Mouse (Mus musculus) spleen, adult 12 weeks (tissue): ENCODE measurements around the gene Tcf15.

ENCODE experiments used
- DNase-seq: peaks from one replicate; pipeline ENCODE4 v3.0.0; 2022; ENCODE audit warnings: low spot score

Gene Tcf15

DNA sequence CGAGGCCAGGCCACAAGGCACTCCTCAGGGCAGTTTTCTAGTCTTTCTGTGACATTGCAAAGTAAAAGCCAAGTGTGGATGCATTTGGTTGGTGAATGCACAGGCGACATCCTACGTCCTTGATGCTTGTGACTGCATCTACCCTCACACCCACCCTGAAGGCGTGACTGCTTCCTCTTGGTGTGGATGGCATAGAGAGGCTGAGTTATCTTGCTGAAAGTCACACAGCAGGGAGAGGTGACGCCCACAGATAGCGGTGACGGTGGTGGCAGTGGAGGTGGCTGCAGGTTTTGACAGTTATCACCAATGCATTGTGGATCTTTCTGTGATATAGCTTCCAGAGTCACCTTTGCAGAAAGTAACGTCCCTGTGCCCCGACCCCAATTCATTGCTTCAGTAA, 20.5 kb upstream of the Tcf15 start:
- DNase-seq, result peak; percentile 34

DNA sequence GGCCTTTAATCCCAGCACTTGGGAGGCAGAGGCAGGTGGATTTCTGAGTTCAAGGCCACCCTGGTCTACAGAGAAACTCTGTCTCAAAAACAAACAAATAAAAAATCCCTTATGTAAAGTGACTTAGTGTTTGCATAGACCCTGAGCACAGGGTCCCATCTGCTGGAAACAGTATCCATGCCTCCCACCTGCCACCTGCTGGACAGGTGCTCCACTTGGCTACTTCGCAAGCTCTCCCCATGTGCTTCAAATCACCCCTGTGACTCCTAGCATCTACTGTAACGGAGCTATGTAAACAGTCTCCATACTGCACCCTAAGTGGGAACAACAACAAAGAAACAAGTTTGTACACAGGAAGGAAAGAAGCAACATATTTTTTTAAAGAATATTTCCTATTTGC, 14.8 kb upstream of the Tcf15 start:
- no peak for DNase-seq

DNA sequence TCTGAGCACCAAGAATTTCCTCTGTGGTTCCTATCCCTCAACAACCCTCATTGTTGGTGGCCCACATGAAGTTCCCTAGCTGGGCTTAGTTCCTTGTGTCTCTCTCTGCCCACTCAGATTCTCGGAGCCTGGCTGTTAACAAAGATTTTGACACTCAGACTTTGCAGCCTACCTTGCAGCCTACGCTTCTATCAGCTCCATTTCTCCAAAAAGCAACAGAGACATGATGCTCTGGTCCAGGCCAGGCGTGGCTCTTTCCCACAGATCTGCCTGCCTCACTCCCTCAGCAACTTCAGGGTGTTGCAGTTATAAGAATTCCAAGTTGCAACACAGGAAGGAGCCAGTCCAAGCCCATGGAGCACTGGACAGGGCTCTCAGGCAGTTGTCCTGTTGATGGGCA, 13.6 kb upstream of the Tcf15 start:
- DNase-seq, result no peak

- no peak for DNase-seq
Measured at GRCm38 (mm10) chr2:152132016-152132415, 11.3 kb upstream of the Tcf15 start.

GRCm38 (mm10) chr2:152132691-152133090, 10.7 kb upstream of the Tcf15 start:
- no peak for DNase-seq

- DNase-seq, result no peak
Measured at GRCm38 (mm10) chr2:152139191-152139987, 4.0 kb upstream of the Tcf15 start.

- no peak for DNase-seq
Measured at GRCm38 (mm10) chr2:152140941-152141340, 2.4 kb upstream of the Tcf15 start.

GRCm38 (mm10) chr2:152141491-152141890, 1.9 kb upstream of the Tcf15 start:
- DNase-seq, result no peak

GRCm38 (mm10) chr2:152142046-152142445, 1.3 kb upstream of the Tcf15 start:
- no peak for DNase-seq

DNA sequence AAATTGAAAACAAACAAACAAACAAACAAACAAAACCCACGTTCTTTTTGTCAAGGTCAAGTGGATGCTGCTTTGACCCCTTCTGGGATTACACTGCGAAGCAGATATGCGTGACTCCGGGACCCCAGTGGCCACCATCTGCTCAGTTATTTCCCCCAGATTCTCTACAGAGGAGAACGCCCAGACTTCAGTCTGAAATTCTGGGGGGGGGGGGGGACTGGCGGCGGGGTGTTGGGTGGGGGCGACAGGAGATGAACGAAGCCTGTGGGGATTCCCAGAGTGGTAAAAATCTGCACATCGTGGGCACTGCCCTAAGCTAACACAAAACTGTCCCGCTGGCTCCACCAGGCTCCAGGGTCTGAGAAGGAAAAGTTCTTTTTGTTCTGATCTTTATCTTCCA, 790 bp upstream of the Tcf15 start:
- DNase-seq, result no peak

GRCm38 (mm10) chr2:152144158-152144450, 743 bp downstream of the Tcf15 start:
- no peak for DNase-seq

GRCm38 (mm10) chr2:152144501-152144900, 1.1 kb downstream of the Tcf15 start:
- DNase-seq, result no peak

DNA sequence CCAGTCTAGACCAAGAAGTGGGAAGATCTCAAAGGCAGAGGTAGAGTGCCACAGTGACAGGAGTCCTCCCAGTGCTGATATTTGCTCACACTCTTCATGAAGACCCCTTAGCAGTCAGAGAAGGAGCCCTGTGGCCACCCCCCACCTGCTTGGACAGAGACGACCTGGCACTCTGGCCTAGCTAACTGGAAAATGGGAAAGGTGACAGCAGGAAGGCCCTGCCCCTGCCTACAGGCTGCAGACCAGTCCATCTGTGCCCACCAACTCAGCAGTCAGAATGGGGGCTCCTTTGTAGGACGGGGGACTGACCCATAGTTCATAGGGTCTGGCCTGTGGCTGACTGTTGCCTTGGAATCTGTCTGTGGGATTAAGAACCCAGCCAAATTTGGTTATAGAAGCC, 2.4 kb downstream of the Tcf15 start:
- DNase-seq, result no peak

DNA sequence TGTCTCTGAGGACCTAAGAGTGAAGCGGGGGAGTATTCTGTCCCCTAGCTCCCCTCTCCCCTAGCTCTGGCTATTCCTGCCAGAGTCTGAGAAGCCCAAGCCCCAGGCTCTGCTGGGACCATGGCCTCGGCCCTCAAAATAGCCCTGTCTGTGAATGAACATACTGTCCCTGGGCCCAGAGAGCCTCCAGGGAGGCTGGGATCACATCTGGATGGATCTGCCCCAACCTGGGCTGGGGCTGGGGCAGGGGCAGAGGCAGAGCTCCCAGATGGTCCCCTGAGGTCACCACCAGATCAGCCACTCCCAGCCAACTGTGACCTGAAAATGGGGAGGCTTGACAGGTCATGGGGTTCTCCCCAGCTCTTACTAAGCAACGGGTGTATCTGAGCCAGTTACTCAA, 3.7 kb downstream of the Tcf15 start:
- no peak for DNase-seq

DNA sequence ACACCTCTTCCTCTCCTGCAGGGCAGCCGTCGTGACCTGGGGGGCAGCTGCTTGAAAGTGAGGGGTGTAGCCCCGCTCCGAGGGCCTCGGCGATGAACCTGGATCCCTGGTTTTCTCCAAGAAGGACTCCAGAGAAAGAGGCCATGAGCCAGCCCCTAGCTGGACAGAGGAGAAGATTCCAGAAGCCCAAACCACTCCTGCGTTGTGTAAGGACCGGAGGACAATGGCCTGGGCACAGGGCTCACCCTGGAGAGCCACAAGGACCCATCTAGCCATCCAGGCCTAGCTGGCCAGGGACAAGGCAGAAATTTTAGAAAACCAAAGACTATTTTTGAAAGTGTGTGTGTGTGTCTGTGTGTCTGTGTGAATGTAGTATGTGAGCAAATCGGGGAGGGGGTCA, 5.3 kb downstream of the Tcf15 start:
- DNase-seq, result no peak

GRCm38 (mm10) chr2:152149891-152150290, 6.5 kb downstream of the Tcf15 start:
- no peak for DNase-seq

DNA sequence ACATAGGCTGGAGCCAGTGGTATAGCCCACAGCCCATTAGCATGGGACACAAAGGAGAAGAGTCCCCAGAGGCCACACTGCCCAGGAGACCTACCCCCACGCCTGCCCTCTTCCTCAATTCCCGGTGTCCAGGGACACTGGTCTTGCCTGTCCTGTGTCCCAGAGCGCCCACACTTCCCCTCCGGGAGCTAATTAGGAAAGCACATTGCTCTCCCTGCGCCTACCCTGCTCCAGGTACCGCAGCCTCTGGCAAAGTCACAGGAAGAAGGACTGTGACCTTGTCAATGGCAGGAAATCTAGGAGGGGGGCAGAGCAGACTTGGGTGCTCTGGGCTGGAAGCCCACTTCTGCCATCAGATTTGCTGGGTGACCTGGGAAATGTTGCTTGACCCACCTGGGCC, 7.0 kb downstream of the Tcf15 start:
- DNase-seq, result no peak

DNA sequence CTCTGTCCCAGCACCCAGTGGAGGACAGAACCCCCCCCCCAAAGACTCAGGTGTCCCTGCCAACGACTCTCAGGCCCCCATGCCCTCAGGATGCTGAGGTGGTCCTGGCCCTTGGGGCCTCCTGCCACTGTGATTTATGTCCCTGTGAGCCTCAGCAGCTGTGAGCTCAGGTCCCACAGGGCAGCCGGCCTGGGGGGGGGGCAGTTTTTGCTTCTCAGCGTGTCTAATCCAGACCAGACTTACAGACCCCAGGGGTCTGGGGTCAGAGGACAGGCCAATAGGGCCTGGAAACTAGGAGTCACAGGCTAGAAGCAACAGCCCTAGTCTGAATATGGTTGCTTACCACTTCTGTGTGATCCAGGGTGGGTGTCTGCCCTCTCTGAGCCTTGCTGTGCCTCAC, 10.0 kb downstream of the Tcf15 start:
- no peak for DNase-seq

DNA sequence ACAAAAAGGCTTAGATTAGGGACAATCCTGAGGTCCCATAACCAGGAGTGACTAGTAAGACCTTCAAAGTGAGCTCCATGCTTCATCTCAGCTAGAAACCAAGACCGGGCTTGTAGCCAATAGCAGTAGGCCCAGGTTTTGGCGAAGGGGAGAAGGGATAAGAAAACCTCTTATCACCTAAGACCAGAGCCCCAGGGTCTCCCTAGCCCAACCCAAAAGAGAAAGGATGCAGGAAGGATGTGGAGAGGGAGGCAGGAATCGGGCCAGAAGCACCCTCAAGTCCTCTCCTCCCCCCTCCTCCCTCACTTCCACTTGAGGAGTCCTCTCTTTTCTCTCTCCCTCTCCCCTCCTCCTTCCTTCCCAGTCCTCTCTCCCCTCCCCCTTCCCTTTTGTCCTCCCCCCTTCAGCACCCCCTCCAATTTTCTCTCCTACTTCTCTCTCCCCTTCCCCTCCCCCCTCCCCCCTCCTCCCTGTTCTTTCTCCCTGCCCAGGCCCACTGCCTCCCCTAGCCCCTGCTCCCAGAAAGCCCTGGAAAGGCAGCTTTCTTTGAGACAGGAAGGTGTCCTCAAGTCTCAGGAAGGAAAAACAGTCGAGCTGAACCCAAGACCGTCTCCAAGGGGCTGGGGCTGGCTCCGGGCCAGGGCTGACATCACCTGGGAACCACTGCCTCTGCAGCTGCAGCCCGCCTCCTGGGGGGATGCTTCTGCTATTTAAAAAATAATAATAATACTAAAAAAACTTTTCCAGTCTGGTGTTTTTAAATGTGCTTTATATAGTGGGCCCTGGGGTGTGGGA, 12.2 kb downstream of the Tcf15 start:
- DNase-seq, result no peak

DNA sequence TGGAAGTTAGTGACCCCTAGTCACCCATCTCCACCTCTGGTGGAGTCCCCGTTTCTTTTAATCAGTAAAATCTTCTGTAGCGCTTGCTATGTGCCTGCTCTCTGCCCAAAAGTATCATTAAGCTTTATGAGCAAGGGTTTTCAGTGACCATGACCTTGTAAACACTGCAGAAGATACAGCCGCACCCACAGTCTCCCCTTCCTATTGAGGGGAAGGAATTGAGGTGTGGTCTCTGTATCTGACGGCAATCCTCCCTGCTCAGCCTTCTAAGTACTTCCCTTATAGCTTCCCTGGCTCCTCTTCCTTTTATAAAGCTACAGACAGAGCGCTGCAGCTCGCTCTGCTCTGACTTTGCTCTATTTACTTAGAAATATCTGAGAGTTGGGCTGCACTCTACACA, 13.1 kb downstream of the Tcf15 start:
- DNase-seq, result no peak

GRCm38 (mm10) chr2:152159487-152159886, 16.1 kb downstream of the Tcf15 start:
- no peak for DNase-seq

- DNase-seq, result no peak
Measured at GRCm38 (mm10) chr2:152166257-152166656, 22.9 kb downstream of the Tcf15 start.

DNA sequence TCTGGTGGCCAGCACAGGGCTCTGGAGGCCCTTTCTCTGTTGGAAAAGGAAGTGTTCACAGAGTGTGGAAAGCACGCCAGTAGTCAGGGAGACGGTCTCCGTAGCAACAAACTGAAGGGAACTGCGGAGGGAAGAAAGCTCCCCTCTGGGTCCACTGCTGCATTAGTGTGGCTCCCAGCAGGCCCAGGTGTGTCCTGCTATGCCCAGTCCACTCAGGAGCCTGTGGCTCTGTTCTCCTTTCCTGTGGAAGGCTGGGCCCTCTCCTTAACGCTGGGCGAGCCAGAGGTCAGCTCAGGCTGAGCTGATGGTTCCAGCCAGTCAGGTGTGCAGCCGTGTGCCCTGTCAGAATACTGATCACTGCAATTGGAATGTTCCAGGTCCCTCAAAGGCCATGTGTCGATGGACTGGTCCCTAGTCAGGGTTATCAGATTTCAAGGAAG, 24.5 kb downstream of the Tcf15 start:
- no peak for DNase-seq

DNA sequence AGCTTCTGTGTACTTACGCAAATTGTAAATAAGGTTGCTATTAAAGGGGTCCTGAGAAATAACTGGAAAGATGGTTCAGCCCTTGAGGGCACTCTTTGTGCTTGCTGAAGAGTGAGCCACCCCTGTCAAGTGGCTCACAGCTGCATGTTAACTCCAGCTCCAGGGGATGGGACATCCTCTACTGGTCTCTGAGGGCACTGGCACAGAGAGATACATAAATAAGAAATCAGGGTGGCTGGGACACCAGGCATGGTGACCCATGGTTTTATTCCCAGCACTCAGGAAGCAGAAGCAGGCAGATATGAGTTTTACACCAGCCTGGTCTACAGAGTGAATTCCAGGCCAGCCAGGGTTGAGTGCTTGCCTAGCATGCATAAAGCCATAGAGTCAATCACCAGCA, 26.0 kb downstream of the Tcf15 start:
- DNase-seq, result no peak
